Mouse (Mus musculus) small intestine, adult 10 weeks (tissue): Measurements from ENCODE around the gene Zfp655. TPM values are rescaled to one million over a fixed set of nuclear protein-coding genes. Genes with fewer than 3 reads are reported as not detected.

Source experiments
- polyA plus RNA-seq: library from polyadenylated mRNA; stranded (reverse); fragments of 350-450 nt; fragmentation: Illumina TruSeq; extraction: RNeasy Lipid Tissue Mini Kit (QIAGEN cat#74804); gene quantifications from one replicate; pipeline ENCODE4 v1.2.3, GENCODE M21; 2014; ENCODE audit warnings: low replicate concordance

Gene Zfp655
- 89.0 TPM for polyA plus RNA-seq

GRCm38 (mm10) chr5:145231367-145231871 lies at the start of gene Zfp655:
Gene Zfp655 (plus strand): TSS chr5:145231715.

GRCm38 (mm10) chr5:145191962-145192361 lies 39.6 kb upstream of the Zfp655 start, which contains the start of gene Atp5j2:
Gene Atp5j2 (minus strand): TSS chr5:145192062.

GRCm38 (mm10) chr5:145201321-145201991 lies 30.1 kb upstream of the Zfp655 start, which contains the start of gene Zkscan14:
Gene Zkscan14 (minus strand): TSS chr5:145201868.

GRCm38 (mm10) chr5:145203936-145204691 lies 27.4 kb upstream of the Zfp655 start, which contains the start of gene Zkscan5:
Gene Zkscan5 (plus strand): TSS chr5:145204562.

GRCm38 (mm10) chr5:145280371-145281143 lies 49.0 kb downstream of the Zfp655 start, which contains the start of gene Zscan25:
Gene Zscan25 (plus strand): TSS chr5:145280500.

Other genes with a start within 250 kb of the Zfp655 start
- not detected for gene Gm4871, start 199.0 kb upstream of the Zfp655 start, polyA plus RNA-seq
- not detected for gene 1700018F24Rik, start 188.7 kb upstream of the Zfp655 start, polyA plus RNA-seq
- 17.5 TPM for gene Arpc1a, start 147.9 kb upstream of the Zfp655 start, polyA plus RNA-seq
- gene Kpna7, start 147.7 kb upstream of the Zfp655 start, polyA plus RNA-seq, result not detected
- gene Arpc1b, start 117.5 kb upstream of the Zfp655 start, polyA plus RNA-seq, result 76.0 TPM
- gene Pdap1, start 91.5 kb upstream of the Zfp655 start, polyA plus RNA-seq, result 17.9 TPM
- gene Bud31, start 91.4 kb upstream of the Zfp655 start, polyA plus RNA-seq, result 258 TPM
- gene Ptcd1, start 64.6 kb upstream of the Zfp655 start, polyA plus RNA-seq, result 0.59 TPM
- gene Cpsf4, start 64.5 kb upstream of the Zfp655 start, polyA plus RNA-seq, result 2.2 TPM
- 10.2 TPM for gene Atp5j2, start 39.7 kb upstream of the Zfp655 start, polyA plus RNA-seq
- gene Zkscan14, start 29.8 kb upstream of the Zfp655 start, polyA plus RNA-seq, result 2.5 TPM
- 6.4 TPM for gene Zkscan5, start 27.2 kb upstream of the Zfp655 start, polyA plus RNA-seq
- not detected for gene Zscan25, start 48.8 kb downstream of the Zfp655 start, polyA plus RNA-seq
- not detected for gene Cyp3a57, start 113.6 kb downstream of the Zfp655 start, polyA plus RNA-seq
- not detected for gene Cyp3a16, start 238.0 kb downstream of the Zfp655 start, polyA plus RNA-seq